Mouse (Mus musculus): ENCODE data around the gene Prss32. TPM values are rescaled to one million over a fixed set of nuclear protein-coding genes. Genes with fewer than 3 reads are reported as not detected.

Gene Prss32
- not detected for total RNA-seq (2022)

DNA sequence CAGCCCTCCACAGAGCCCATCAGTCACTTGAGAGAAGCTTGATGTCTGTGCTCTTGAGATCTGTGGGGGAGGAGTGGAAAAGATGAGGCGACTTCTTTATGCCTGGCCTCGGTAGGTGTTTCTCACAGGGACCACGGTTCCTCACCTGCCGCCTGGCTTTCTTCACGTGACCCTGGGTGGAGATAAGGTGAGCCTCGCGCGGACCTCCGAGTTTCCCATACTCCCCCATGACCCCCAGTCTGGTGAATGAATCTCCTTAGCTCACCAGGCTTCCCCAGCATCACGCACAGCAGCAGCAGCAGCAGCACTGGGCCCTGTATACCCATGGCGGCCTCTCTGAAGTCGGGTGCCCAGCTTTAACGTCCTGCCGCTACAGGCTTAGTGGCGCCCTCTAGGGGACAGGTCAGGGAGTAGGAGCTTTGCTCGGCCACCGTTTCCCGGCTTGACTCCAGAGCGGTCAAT is at the start of gene Prss32, which contains the start of gene Prss41:
TSS of gene Prss32 (plus strand) at position 44 of the 462 bp plus-strand sequence.
TSS of gene Prss41 (minus strand) at position 361 of the 462 bp plus-strand sequence.
- no peak for DNase-seq

DNA sequence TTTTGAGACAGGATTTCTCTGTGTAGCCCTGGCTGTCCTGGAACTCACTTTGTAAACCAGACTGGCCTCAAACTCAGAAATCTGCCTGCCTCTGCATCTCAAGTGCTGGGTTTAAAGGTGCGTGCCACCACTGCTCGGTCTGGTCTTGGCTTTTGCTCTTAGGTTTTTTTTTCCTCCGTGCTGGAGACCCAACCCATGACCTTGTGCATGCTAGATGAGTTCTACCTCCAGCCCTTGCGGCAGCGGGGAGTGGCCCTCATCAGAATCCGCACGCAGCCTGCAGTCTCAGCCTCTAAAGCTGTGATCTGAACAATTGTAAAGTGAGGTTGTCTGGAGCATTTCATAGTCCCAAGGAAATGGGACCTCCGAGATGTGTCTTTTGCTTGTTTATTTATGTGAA is 48.3 kb upstream of the Prss32 start:
- DNase-seq = no peak

DNA sequence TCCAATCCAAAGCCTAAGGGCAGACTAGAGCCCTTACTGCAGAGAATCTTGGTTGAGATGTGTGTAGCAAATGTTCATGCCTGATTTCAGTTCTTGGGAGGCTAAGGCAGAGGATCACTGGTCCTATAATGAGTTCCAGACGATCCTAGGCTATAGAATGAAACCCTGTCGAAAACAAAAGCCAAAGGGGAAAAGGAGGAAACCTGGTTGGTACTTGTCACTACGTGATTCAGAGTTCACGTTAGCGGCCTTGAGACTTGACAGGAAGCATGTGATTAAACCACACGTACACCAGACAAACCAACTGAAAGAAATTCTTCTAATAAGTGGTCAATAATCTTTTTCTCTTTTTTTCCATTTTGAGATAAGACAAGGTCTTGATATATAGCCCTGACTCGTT is 46.3 kb upstream of the Prss32 start:
- no peak for DNase-seq

DNA sequence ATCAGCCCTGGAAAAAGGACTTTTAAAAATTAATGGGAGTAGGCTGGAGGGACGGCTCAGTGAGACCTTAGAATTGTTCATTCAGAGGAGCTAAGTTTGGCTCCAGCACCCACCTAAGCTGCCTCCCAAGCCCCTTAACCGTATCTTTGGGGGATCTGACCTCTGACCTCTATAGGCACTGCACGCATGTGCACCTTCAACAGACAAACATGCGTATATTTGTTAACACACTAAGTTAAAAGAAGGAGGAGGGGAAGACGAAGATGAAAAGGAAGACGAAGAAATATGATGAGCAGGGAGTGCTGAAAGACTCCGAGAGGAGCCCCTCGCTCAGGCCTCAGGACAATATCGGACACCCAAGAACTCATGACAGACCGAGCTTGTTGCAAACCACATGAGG is 42.0 kb upstream of the Prss32 start:
- DNase-seq = no peak

DNA sequence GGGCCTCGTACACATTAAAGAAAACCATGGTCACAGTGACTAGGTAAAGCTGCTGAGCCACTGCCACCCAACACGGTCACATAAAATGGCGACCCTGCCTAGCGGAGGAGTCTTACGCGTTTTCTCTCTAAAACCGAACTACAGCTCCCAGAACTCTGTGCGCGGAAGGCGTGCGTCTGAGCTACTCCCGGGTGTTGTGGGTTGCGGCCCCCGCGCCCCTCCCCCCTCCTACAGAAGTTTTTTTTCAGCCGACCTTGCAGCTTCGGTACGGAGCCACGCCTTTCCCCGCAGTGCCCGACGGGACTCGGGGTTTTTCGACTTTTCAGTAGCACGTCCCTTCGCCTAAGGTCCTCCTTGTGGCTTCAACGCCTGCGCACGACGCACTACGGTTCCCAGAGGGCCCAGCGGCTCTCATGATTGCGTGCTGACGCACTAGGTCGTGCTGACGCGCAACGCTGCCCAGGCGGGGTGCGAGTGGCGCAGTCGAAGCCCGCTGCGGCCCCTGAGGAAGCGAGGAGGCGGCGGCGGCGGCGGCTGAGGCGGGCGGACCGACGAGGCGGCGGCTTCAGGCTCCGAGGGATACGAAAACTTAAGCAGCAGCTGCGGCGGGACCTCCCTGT is 40.8 kb upstream of the Prss32 start:
- peak; percentile 98 for DNase-seq

DNA sequence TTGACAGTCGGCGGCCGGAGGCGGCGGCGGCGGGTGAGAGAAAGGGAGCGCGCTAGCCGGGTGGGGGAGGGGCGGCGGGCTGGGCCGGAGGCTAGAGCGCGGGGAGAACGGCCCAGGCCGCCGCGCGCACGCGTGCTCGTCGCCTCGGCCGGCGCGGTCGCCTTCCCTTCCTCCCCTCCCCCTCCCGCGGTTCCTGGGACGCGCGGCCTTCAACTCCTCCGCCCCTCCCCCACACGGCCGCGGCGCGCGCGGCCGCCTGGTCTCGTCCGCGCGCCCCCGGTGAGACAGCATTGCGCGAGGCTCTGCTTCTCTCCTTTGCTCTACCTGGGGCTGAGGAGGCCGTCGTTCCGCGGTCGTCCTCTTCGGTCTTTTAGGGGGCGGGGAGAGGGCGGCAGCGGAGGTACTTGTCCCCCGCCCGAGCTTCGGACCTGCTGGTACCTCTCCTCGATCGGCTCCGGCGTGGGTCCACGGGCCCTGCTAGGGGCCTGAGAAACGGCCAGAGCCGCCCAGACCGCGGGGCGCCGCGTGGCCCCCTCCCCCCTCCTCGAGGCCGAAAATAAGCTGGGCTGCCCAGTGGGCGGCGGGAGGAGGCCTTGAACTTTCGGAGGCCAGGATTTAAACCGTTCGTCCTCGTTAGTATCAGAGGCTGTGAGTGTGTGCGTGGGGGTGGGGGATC is 40.2 kb upstream of the Prss32 start:
- peak; percentile 69 for DNase-seq

DNA sequence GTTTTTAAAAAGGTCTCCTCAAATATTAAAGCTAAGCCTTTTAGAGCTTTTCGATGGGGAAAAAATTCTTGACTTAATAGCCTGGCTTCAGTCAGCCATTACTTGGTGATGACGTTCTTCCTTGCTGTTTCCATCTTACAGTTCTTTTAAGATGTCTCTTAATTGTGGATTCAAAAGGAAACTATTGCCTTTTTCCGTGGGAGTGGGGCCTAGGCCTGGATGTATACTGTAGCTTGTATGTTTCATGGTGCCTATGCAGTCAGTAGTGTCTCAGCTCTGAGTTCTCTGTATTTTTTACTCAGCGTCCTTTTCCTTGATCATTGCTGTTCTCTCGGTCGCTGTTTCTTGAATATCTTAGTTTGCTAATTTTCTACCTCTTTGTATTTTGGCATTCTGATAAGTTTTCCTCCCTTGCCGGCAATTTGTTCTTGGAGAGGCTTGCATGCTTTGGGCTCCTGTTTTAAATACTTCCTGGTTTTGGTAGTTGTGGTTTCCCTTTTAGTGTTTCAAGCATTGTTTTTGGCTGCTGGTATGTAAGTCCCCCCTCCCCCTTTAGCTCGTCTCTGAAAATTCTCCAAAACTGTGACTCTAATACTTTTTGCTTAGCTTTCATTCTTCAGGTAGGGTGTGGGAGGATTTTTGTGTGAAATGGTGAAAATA is 39.1 kb upstream of the Prss32 start:
- no peak for DNase-seq

DNA sequence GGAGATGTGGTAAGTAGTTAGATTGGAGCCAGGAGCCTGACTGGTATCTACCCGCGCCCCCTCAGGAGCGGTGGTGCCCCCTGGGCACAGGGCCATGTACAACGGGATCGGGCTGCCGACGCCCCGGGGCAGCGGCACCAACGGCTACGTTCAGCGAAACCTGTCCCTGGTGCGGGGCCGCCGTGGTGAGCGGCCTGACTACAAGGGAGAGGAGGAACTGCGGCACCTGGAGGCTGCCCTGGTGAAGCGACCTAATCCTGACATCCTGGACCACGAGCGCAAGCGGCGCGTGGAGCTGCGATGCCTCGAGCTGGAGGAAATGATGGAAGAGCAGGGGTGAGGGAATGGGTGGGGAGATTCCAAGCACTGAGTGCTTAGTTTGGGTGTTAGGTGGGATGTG is 36.8 kb upstream of the Prss32 start:
- no peak for DNase-seq

DNA sequence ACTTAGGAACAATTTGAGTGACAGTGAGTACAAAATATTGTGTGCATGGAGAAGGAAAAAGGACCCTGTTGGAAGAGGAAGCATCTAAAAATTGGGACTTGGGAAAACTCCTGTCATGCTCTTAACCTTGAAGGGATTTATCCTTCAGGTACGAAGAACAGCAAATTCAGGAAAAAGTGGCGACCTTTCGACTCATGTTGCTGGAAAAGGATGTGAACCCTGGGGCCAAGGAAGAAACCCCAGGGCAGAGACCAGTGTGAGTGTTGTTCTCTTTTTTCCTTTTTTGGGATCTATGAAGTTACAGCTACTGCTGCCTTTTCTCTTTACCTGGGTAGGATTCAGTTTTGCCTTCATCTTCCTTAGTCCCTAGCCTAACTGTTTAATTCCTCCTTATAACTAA is 35.7 kb upstream of the Prss32 start:
- no peak for DNase-seq

DNA sequence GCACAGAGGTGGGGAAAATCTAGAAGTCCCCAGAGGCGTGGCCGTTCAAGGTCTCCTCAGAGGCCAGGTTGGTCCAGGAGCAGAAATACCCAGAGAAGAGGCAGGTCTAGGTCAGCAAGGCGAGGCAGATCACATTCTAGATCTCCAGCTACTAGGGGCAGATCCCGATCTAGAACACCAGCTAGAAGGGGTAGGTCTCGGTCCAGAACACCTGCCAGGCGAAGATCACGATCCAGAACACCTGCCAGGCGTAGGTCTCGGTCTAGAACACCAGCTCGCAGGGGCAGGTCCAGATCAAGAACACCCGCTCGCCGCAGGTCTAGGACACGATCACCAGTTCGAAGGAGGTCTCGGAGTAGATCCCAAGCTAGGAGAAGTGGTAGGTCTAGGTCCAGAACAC is 28.0 kb upstream of the Prss32 start:
- DNase-seq = no peak

DNA sequence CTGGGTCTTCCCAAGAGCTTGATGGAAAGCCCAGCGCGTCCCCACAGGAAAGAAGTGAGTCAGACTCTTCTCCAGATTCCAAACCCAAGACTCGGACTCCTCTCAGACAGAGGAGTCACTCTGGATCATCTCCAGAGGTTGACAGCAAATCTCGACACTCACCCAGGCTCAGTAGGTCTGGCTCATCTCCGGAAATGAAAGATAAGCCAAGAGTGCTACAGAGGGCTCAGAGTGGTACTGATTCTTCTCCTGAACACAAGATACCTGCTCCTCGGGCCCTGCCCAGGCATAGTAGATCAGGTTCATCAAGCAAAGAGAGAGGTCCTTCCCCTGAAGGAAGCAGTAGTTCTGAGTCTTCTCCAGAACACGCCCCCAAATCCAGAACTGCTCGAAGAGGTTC is 25.1 kb upstream of the Prss32 start:
- DNase-seq = no peak

DNA sequence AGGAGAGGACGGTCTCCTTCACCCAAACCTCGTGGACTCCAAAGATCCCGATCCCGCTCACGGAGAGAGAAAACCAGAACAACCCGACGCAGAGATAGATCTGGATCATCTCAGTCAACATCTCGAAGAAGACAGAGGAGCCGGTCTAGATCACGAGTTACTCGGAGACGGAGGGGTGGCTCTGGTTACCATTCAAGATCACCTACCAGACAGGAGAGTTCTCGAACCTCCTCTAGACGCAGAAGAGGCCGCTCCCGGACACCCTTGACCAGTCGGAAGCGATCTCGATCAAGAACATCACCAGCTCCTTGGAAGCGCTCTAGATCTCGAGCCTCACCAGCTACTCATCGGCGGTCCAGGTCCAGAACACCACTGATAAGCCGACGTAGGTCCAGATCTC is 24.4 kb upstream of the Prss32 start:
- no peak for DNase-seq

DNA sequence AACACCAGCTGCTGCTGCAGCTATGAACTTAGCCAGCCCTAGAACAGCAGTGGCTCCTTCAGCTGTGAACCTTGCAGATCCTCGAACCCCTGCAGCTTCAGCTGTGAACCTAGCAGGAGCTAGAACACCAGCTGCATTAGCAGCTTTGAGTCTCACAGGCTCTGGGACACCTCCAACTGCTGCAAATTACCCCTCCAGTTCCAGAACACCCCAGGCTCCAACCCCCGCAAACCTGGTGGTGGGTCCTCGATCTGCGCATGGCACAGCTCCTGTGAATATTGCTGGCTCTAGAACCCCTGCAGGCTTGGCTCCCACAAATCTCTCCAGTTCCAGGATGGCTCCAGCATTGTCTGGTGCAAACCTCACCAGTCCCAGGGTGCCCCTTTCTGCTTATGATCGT is 22.9 kb upstream of the Prss32 start:
- DNase-seq = no peak

DNA sequence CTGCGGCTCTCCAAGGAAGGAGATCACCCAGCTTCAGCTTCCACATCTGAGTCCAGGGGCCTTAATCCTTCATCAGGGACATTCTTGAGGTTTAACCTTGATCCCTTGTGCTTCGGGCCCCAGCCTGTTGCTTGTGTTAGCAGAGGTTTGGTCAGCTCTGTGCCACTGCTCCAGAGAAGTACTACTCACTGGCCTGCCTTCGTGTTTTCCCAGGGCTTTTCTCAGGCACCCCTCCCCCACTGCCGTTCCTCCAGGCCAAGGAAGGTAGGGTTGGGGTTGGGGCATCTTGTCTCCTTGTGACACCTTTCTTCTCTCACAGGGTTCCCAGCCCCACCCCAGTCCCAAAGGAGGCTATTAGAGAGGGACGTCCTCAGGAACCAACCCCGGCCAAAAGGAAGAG is 21.6 kb upstream of the Prss32 start:
- DNase-seq = no peak

DNA sequence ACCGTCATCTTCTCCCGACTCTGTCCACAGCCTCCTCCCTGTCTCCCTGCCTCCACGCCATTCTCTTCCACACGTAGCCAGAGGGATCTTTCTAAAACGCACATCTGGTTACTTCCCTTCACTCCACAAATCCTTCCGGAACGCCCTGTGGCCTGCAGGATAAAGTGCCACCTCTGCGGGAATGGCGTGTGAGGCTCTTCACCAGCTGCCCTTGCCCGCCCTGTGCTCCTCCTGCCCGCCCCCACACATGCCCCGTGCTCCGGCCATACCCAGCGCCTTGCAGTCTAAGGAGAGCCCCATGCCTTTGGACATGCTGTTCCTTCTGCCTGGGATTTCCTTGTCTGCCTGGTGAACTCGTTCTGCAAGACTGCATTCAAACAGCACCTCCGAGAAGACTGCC is 20.6 kb upstream of the Prss32 start:
- DNase-seq = no peak

DNA sequence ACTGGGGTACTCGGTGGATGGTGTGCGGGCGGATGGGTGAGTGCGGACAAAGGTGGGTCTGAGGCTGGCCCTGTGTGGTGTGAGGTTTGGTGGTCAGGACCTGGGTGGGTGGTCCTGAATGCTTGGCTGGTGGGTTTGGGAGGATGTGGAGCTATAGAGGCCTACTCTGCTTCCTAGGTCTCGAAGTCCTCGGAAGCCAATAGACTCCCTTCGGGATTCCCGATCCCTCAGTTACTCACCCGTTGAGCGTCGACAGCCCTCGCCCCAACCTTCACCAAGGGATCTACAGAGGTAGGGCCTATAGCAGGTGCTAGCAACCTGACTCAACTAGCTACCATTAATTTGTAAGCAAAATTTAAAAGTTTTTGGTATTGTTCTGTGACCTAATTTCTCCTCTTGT is 20.0 kb upstream of the Prss32 start:
- no peak for DNase-seq

DNA sequence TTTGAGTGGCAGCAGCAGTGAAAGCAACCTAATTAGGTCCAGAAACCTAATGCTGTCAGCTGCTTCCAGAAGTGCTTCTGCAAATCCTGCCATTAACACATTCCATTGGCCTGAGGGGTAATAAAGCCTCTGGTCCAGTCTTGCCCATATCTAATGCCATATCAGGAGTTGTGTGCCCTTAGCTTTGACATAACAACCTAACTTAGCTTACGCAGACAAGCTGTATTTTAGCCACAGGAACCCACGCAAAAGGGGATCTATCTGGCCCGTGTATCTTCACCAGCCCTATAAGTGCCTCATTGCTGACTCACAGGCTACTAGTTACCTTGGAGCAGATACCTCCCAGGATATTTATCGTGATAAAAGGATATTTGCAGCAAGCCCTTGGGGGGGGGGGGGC is 18.1 kb upstream of the Prss32 start:
- no peak for DNase-seq

DNA sequence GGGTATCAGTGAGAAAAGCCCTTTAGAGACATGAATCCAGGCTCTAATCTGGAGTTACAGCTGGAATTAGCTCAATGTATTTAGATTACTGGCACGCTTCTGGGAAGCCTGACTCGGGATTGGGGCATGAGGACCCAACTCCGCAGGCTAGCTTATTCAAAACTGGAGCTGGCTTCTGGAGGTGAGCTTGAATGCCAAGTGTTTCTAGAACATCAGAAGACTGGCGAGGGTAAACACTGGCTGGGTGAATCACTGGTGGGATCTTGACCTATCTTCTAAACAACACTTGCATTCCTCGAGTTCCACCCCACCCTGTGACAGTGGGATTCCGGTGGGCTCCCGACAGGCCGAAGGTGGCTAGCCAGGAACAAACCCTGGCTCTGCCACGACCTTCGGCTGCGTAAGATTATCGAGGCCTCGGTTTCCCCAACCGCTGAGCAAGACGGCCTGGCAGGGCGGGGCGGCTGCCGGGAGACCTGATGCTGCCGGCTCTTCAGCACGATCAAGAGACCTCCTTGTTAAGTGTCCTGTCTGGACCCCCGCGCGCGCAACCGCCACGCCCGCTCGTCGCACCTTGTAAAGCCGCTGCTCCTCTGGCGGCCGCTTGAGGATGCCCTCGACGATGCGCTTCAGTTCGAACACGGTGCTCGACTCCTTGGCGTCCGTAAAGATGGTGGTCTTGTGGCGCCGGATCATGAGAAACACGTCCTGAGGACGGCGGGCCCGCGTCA is 15.2 kb upstream of the Prss32 start:
- peak; percentile 59 for DNase-seq

DNA sequence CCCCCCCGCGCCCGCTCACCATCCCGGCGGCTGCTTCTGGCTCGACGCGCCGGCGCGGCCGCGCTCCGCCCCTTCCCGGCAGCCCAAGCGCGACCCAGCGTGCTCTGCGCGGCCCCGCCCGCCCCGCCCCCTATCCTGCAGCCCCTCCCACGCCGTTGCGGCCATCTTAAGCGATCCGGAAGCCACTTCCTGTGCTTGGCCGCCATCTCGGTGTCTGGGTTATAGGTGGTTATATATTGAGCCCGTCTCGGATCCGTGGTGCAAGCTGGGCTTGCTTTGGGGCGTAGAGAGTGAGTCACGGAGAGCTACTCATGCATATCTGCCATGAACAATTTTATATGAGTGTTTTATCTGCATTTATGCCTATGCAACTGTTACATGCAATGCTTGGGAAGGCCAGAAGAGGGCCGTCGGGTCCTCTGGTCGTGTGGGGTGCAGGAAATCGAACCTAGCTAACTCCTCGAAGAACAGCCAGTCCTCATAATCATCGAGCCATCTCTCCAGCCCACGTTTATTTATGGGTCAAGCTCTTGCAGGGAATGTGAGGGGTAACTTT is 14.5 kb upstream of the Prss32 start, which contains the start of gene Elob:
TSS of gene Elob (minus strand) at position 73 of the 556 bp plus-strand sequence.
- DNase-seq = peak; percentile 76

DNA sequence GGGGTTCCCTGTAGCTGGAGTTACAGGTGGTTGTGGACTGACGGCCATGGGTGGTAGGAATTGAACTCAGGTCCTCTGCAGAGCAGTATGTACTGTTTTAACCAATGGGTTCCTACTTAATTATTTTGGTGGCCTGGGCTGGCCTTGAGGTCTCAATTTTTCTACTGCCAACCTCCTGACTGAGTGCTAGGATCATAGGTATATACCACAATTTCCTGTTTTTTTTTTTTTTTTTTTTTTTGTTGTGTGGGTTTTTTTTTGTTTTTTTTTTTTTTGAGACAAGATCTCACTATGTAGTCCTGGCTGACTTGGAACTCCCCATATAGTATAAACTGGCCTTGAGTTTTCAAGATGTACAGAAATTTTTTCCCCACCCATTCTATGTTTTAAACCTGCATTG is 12.5 kb upstream of the Prss32 start:
- DNase-seq = no peak

DNA sequence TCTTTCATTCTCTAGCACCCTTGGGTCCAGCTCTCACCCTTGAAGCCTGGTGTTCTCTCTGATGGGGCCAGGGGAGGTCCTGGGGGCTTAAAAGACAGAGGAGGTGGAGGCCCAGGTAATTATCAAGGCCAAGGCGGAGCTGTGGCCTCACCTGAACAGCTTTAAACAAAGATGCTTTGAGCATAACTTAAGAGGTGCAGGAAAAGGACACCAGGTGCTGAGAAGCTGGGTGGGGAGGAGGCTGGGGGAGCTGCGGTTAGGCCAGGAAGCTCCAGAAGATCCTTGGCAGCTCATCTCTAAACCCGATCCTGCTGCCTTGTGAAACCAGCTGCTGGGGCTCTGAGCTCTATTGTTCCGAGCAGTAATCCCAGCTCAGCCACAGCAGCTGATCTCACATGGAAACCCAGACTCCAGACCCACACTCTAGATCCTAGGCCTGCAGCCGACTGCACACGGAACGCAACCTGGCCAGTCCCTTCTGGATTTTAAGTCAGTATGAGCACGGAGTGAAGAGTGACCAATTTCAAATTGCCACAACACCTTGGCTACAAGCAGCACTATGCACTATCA is 7.6 kb upstream of the Prss32 start, which contains the start of gene Prss33:
TSS of gene Prss33 (minus strand) at position 51 of the 570 bp plus-strand sequence.
- no peak for DNase-seq

DNA sequence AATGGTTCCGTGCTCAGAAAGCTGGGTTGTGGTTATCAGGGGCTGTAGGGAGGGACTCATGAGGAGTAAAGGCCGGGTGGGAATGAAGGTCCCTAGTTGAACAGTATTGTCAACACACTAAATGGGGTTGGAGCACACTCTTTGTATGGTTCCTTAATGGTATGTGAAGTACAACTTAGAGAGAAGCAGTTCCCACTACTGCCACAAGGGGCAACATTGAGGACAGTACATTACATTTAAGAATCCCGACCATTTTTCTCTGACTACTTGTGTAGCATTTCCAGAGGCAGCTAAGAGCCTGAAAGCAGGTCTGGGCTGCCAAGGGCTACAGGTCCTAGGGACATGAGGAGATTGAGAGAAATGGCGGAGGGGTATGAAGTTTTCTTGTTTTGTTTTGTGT is 2.5 kb upstream of the Prss32 start:
- no peak for DNase-seq

Data from adrenal gland, adult 8-10 months (tissue).